Mouse (Mus musculus): ENCODE measurements around the gene Pik3r2. TPM values are rescaled to one million over a fixed set of nuclear protein-coding genes. Genes with fewer than 3 reads are reported as not detected.

Pik3r2 gene
- total and polyA plus RNA-seq, 2 experiments from 2014 or later = 32.5 to 36.6 TPM

DNA sequence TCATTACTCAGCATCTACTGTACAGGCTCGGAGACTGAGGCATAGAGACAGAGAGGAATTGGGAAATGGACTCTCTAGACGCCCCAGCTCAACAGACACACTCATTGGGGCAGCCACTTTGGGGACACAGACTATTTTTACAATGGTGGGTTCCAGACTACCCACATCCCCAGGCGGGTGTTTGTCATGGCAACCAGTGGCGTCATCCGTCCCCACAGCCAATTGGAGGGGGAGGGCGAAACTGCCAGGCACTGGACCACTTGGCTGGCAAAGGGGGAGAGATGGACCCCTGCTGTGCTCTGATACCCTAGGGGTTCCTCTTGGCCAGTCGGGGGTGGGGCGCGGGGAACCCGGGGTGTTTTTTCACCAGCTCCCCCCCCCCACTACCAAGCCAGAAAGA is 24.1 kb upstream of the Pik3r2 start:
- Histone ChIP-seq H3K4me1 (ENCODE audit: control insufficient read depth, insufficient read depth) (peaks cover 22% of the 10 kb centered on the region), H3K36me3 (replicated peaks; ENCODE audit: control insufficient read depth, insufficient read depth, low read length) (no peaks in the 10 kb centered on the region), H3K9ac (replicated peaks; ENCODE audit: low read depth, low read length) (no peak overlapping the region), H3K27me3 (ENCODE audit: control insufficient read depth, insufficient read depth, low read length) (peaks cover 56% of the 10 kb centered on the region), H3K4me3 (ENCODE audit: low read depth, low read length) (no peak overlapping the region), H3K27ac (ENCODE audit: low read depth) (no peak overlapping the region), H3K9me3 (replicated peaks; ENCODE audit: control insufficient read depth, low read length) (no peaks in the 10 kb centered on the region), H3K4me2 (ENCODE audit: low read depth, low read length) (no peak overlapping the region)
- ATAC-seq (ENCODE audit: insufficient read depth, low read depth) (no peak), DNase-seq (ENCODE audit: low spot score) (peak; percentile 4)
- no peak for TF ChIP-seq CTCF (IDR thresholded peaks at IDR 0.05; ENCODE audit: low read depth)
- TF ChIP-seq EP300 (IDR thresholded peaks at IDR 0.05; ENCODE audit: low read depth) = no peak
- 53% methylated on average over 10 of the region's 10 CpGs for WGBS

- Histone ChIP-seq H3K4me2 (ENCODE audit: low read depth, low read length) (peak overlapping the region; percentile 76), H3K9ac (replicated peaks; ENCODE audit: low read depth, low read length) (no peak overlapping the region), H3K27ac (ENCODE audit: low read depth) (no peak overlapping the region), H3K4me1 (ENCODE audit: control insufficient read depth, insufficient read depth) (peaks cover 12% of the 10 kb centered on the region), H3K36me3 (replicated peaks; ENCODE audit: control insufficient read depth, insufficient read depth, low read length) (no peaks in the 10 kb centered on the region), H3K27me3 (ENCODE audit: control insufficient read depth, insufficient read depth, low read length) (peaks cover 50% of the 10 kb centered on the region), H3K9me3 (replicated peaks; ENCODE audit: control insufficient read depth, low read length) (no peaks in the 10 kb centered on the region), H3K4me3 (ENCODE audit: low read depth, low read length) (0 out of 2 replicates have a peak overlapping the region, but pooled peaks have one; percentile 54)
- no peak for TF ChIP-seq CTCF (IDR thresholded peaks at IDR 0.05; ENCODE audit: low read depth)
- TF ChIP-seq EP300 (IDR thresholded peaks at IDR 0.05; ENCODE audit: low read depth) = no peak
- whole genome bisulfite sequencing = 21% methylated on average over 15 of the region's 15 CpGs
- ATAC-seq (ENCODE audit: insufficient read depth, low read depth) = no peak
- peak; percentile 4 for DNase-seq (ENCODE audit: low spot score)
Observed at GRCm38 (mm10) chr8:70798281-70798680, 21.8 kb upstream of the Pik3r2 start.

DNA sequence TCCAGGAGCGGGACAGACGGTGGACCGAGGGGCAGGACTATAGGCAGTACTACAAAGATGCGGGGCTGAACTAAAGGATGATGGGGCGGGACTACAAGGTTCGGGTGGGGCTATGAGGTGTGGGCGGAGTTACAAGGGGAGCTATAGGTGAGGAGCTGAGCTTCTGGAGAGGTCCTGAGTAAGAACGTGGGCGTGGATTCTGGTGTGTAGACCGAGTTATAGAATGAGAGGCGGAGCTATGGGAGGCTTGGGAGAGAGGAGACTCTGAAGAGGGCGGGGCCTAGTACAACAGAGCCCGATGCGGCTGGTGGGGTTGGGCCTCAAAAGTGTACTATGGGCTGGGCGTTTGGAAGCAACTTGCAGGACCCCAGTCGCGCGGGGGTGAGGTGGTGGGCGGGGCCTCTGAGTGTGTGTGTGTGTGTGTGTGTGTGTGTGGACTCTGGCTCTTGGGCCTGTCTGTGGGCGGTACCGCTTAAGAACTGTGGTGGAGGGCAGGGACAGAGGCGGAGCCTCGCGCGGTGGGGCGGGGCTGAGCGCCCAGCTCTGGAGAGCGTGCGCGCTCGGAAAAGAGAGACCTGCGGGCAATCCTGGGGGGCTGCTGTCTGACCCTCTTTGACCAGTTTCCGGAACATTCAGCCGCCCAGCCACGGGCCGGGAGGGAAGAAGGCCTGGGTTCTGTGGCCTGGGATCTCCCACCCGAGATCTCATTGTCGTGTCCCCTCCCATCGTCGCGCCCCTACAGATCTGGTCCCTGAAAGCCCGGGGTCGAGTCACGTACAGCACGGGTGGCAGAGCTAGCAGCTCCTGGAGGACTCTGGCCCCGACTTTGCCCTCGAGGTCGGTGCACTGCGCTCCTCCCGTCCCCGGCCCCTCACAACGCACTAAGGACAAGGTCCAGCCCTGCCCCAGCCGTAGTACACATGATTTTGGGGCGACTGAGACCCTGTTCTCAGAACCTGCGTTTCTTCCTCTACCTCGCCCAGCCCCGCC is 20.9 kb upstream of the Pik3r2 start:
- TF ChIP-seq EP300 (IDR thresholded peaks at IDR 0.05; ENCODE audit: low read depth) = no peak
- no peak for TF ChIP-seq CTCF (IDR thresholded peaks at IDR 0.05; ENCODE audit: low read depth)
- H3K4me3 ChIP-seq (ENCODE audit: low read depth, low read length) = peak overlapping the region; percentile 54
- peak overlapping the region; percentile 28; the same call in 1 of the 2 replicates for H3K9ac ChIP-seq (replicated peaks; ENCODE audit: low read depth, low read length)
- H3K27ac ChIP-seq (ENCODE audit: low read depth) = no peak overlapping the region
- DNase-seq (ENCODE audit: low spot score) (peak; percentile 78), ATAC-seq (ENCODE audit: insufficient read depth, low read depth) (peak; percentile 78)
- 1% methylated on average over 42 of the region's 57 CpGs for WGBS
- peak overlapping the region; percentile 76 for H3K4me2 ChIP-seq (ENCODE audit: low read depth, low read length)
- peaks cover 43% of the 10 kb centered on the region for H3K27me3 ChIP-seq (ENCODE audit: control insufficient read depth, insufficient read depth, low read length)
- peaks cover 19% of the 10 kb centered on the region for H3K4me1 ChIP-seq (ENCODE audit: control insufficient read depth, insufficient read depth)
- H3K36me3 ChIP-seq (replicated peaks; ENCODE audit: control insufficient read depth, insufficient read depth, low read length) = no peaks in the 10 kb centered on the region
- H3K9me3 ChIP-seq (replicated peaks; ENCODE audit: control insufficient read depth, low read length) = no peaks in the 10 kb centered on the region

DNA sequence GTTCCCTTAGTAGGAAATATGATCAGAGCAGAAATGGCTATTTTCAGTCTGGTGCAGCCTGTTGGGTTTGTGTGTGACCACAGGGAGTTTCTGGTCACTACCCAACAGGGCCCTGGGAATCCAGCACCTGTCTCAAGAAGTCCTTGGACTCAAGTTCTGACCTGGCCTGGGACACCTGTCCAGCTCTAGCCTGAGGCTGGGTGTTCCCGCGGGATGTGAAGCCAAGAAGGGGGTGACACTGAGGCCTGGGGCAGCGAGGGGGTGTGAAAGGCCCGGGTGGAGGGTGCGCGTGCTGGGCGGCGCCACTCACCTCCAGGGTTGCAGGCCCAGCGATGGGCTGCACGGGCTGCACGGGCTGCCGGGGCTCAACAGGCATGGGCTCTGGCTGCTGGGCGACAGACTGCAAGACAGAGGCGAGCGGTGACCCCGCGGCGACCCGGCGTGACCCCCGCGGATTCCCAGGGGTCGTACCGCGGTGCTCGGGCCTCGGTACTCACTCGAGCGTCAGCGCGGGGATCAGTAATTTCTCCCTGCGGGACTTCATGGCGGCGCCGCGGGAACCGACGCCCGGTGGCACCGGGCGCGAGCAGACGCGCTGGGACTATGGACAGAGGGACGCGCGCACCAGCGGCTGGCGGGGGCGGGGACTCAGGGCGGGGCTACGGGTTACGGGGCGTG is 20.0 kb upstream of the Pik3r2 start:
- Histone ChIP-seq H3K4me3 (ENCODE audit: low read depth, low read length) (peak overlapping the region; percentile 54), H3K27me3 (ENCODE audit: control insufficient read depth, insufficient read depth, low read length) (peaks cover 39% of the 10 kb centered on the region), H3K9me3 (replicated peaks; ENCODE audit: control insufficient read depth, low read length) (no peaks in the 10 kb centered on the region), H3K4me2 (ENCODE audit: low read depth, low read length) (peak overlapping the region; percentile 76), H3K4me1 (ENCODE audit: control insufficient read depth, insufficient read depth) (peaks cover 19% of the 10 kb centered on the region), H3K36me3 (replicated peaks; ENCODE audit: control insufficient read depth, insufficient read depth, low read length) (no peaks in the 10 kb centered on the region), H3K9ac (replicated peaks; ENCODE audit: low read depth, low read length) (0 out of 2 replicates have a peak overlapping the region, but pooled peaks have one; percentile 19), H3K27ac (ENCODE audit: low read depth) (no peak overlapping the region)
- WGBS = 6% methylated on average over 45 of the region's 54 CpGs
- no peak for ATAC-seq (ENCODE audit: insufficient read depth, low read depth)
- no peak for TF ChIP-seq EP300 (IDR thresholded peaks at IDR 0.05; ENCODE audit: low read depth)
- no peak for TF ChIP-seq CTCF (IDR thresholded peaks at IDR 0.05; ENCODE audit: low read depth)
- DNase-seq (ENCODE audit: low spot score) = no peak

DNA sequence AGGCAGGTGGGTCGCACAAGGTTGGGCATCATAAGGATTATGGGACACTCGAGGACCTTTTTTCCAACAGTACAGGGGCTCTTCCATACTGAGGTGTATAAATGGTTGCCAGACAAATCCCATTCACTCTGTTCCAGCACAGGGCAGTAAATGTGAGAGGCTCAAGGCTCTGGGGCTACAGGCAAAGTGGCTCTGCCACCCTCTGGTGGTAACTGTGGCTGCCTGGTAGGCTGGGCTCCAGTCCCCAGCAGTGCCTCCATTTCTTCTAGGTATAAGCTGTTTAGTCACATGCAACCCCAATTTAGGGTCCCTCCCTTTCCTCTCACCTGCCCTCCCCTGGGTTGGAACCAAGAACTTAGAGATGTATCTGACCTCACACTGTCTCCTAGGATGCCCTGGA is 18.9 kb upstream of the Pik3r2 start:
- DNase-seq (ENCODE audit: low spot score) = no peak
- H3K36me3 ChIP-seq (replicated peaks; ENCODE audit: control insufficient read depth, insufficient read depth, low read length) = no peaks in the 10 kb centered on the region
- H3K9me3 ChIP-seq (replicated peaks; ENCODE audit: control insufficient read depth, low read length) = no peaks in the 10 kb centered on the region
- H3K4me2 ChIP-seq (ENCODE audit: low read depth, low read length) = no peak overlapping the region
- H3K4me1 ChIP-seq (ENCODE audit: control insufficient read depth, insufficient read depth) = peaks cover 19% of the 10 kb centered on the region
- H3K9ac ChIP-seq (replicated peaks; ENCODE audit: low read depth, low read length) = no peak overlapping the region
- no peak overlapping the region for H3K27ac ChIP-seq (ENCODE audit: low read depth)
- no peak for ATAC-seq (ENCODE audit: insufficient read depth, low read depth)
- no peak overlapping the region for H3K4me3 ChIP-seq (ENCODE audit: low read depth, low read length)
- TF ChIP-seq EP300 (IDR thresholded peaks at IDR 0.05; ENCODE audit: low read depth) (no peak), CTCF (IDR thresholded peaks at IDR 0.05; ENCODE audit: low read depth) (peak; percentile 36)
- 90% methylated on average over 2 of the region's 2 CpGs for WGBS
- H3K27me3 ChIP-seq (ENCODE audit: control insufficient read depth, insufficient read depth, low read length) = peaks cover 33% of the 10 kb centered on the region

All from heart, postnatal 0 days (tissue).